Mouse (Mus musculus): ENCODE measurements around the gene Gm45194.

GRCm38 (mm10) chrX:111894321-111895050 lies 3.3 kb downstream of the Gm45194 start:
- no peak for TF ChIP-seq POLR2A (IDR thresholded peaks at IDR 0.05; ENCODE audit: extremely low read depth, insufficient read depth, low read length)
- TF ChIP-seq CTCF (IDR thresholded peaks at IDR 0.05; ENCODE audit: low read depth, low read length) = no peak

Measured in liver, adult 2 months (tissue).